ENCODE assay signal across 16 mouse cellular contexts in genomic region chr8:24215510-24216138, GRCm38 (mm10).
DNase-seq lines count a peak whose midpoint lies in the region; ATAC-seq and TF ChIP-seq lines count a peak whose summit lies in the region.
"Had no signal": no experiment of that assay in that cellular context is flagged by ENCODE, and none has a peak within 500 bp of the region (broad histone marks: within the 10 kb centered on the region; RNA-seq: fewer than 3 reads in every experiment).

No protein-coding gene starts in this region.

- H3K4me3 ChIP-seq in lung, embryonic 14.5 days (ENCODE audit: low read depth, low read length), result no peak overlapping the region
- H3K4me3 ChIP-seq in lung, adult 2 months (replicated peaks; ENCODE audit: extremely low read depth, low read depth, low read length), result no peak overlapping the region
- H3K4me3 ChIP-seq in heart, postnatal 0 days (ENCODE audit: low read depth, low read length), result no peak overlapping the region
- H3K4me3 ChIP-seq: limb, embryonic 13.5 days; myocyte had no signal

- intact Hi-C loops in heart, postnatal 25 days (cut with DNase I), result no loop called here

- DNase-seq in heart, adult 18-20 months, result peak; percentile 11 to 13
- DNase-seq in heart, postnatal 25 days (ENCODE audit: low spot score), result no peak
- DNase-seq in lung, embryonic 14.5 days, result peak; percentile 6
- DNase-seq in lung, adult 2 months, result no peak
- peak; percentile 49 for DNase-seq in T-cell, adult 2 months (ENCODE audit: low spot score)
- peak; percentile 48 for DNase-seq in heart, postnatal 0 days (ENCODE audit: low spot score)
- no peak for DNase-seq in kidney, adult 18-20 months
- no peak for DNase-seq in yolk sac, embryonic 10.5 days (ENCODE audit: low spot score)
- DNase-seq: cerebellum, adult 8-10 months; gastrocnemius, postnatal 25 days; layer of hippocampus, postnatal 36 days; liver, postnatal 0 days had no signal

- no peak for TF ChIP-seq EP300 in heart, postnatal 0 days (IDR thresholded peaks at IDR 0.05; ENCODE audit: low read depth)

- ATAC-seq in lung, embryonic 14.5 days (ENCODE audit: insufficient read depth), result no peak
- peak; percentile 75; the same call in 1 of the 2 replicates for ATAC-seq in heart, postnatal 0 days (ENCODE audit: insufficient read depth, low read depth)
- ATAC-seq: inflammation-experienced regulatory T-cells, adult 6 months; liver, postnatal 0 days had no signal

- no peak for TF ChIP-seq POLR2A in lung, adult 2 months (IDR thresholded peaks at IDR 0.05; ENCODE audit: borderline replicate concordance, extremely low read depth, low read depth, low read length)

- WGBS in lung, embryonic 14.5 days, result 56% methylated on average over 9 of the region's 9 CpGs
- WGBS in lung, adult 2 months, result 71% methylated on average over 9 of the region's 9 CpGs
- WGBS in heart, postnatal 0 days, result 48% methylated on average over 9 of the region's 9 CpGs

- H3K27ac ChIP-seq in lung, embryonic 14.5 days (ENCODE audit: low read depth), result no peak overlapping the region
- H3K27ac ChIP-seq in heart, postnatal 0 days (ENCODE audit: low read depth), result peak overlapping the region; percentile 54
- H3K27ac ChIP-seq: kidney, postnatal 0 days; limb, embryonic 13.5 days had no signal

- no peaks in the 10 kb centered on the region for H3K9me3 ChIP-seq in lung, embryonic 14.5 days (ENCODE audit: low read depth, low read length)
- H3K9me3 ChIP-seq in heart, postnatal 0 days (replicated peaks; ENCODE audit: control insufficient read depth, low read length), result no peaks in the 10 kb centered on the region
- H3K9me3 ChIP-seq: limb, embryonic 13.5 days had no signal

- H3K4me1 ChIP-seq in lung, embryonic 14.5 days (ENCODE audit: insufficient read depth), result no peaks in the 10 kb centered on the region
- no peaks in the 10 kb centered on the region for H3K4me1 ChIP-seq in lung, adult 2 months (ENCODE audit: control insufficient read depth, insufficient read depth, low read length)
- H3K4me1 ChIP-seq in heart, postnatal 0 days (ENCODE audit: control insufficient read depth, insufficient read depth), result peaks cover 6% of the 10 kb centered on the region; the same call in 1 of the 2 replicates
- H3K4me1 ChIP-seq: limb, embryonic 13.5 days had no signal

- H3K4me2 ChIP-seq in lung, embryonic 14.5 days, result no peak overlapping the region
- H3K4me2 ChIP-seq in heart, postnatal 0 days (ENCODE audit: low read depth, low read length), result peak overlapping the region; percentile 12
- H3K4me2 ChIP-seq: limb, embryonic 13.5 days had no signal

- no peaks in the 10 kb centered on the region for H3K36me3 ChIP-seq in lung, embryonic 14.5 days (ENCODE audit: insufficient read depth)
- no peaks in the 10 kb centered on the region for H3K36me3 ChIP-seq in heart, postnatal 0 days (replicated peaks; ENCODE audit: control insufficient read depth, insufficient read depth, low read length)
- H3K36me3 ChIP-seq: limb, embryonic 13.5 days had no signal

- TF ChIP-seq CTCF in lung, embryonic 14.5 days (IDR thresholded peaks at IDR 0.05; ENCODE audit: low read depth), result no peak
- no peak for TF ChIP-seq CTCF in lung, adult 2 months (IDR thresholded peaks at IDR 0.05; ENCODE audit: insufficient read depth, low read length)
- no peak for TF ChIP-seq CTCF in heart, postnatal 0 days (IDR thresholded peaks at IDR 0.05; ENCODE audit: low read depth)

- H3K27me3 ChIP-seq in lung, embryonic 14.5 days (ENCODE audit: insufficient read depth, low read length), result no peaks in the 10 kb centered on the region
- H3K27me3 ChIP-seq in heart, postnatal 0 days (ENCODE audit: control insufficient read depth, insufficient read depth, low read length), result no peaks in the 10 kb centered on the region
- H3K27me3 ChIP-seq: limb, embryonic 13.5 days had no signal

- H3K9ac ChIP-seq in lung, embryonic 14.5 days, result no peak overlapping the region
- no peak overlapping the region for H3K9ac ChIP-seq in heart, postnatal 0 days (replicated peaks; ENCODE audit: low read depth, low read length)
- H3K9ac ChIP-seq: limb, embryonic 13.5 days; liver, postnatal 0 days had no signal

Comparison
In these comparisons a context has a peak if more than half of its experiments do, and no peak if none do; other contexts are left out.
1. DNase-seq: peak in heart, adult 18-20 months (2 of 2), lung, embryonic 14.5 days (single experiment), T-cell, adult 2 months (single experiment) and heart, postnatal 0 days (single experiment); none in heart, postnatal 25 days (single experiment), lung, adult 2 months (single experiment), kidney, adult 18-20 months (single experiment) and yolk sac, embryonic 10.5 days (single experiment).